Mouse (Mus musculus) kidney, embryonic 15.5 days (tissue): ENCODE measurements at regions not wholly inside any gene's neighbourhood (a gene's known extent, or its start where the extent isn't known, plus 50 kb on each side); places are given as distances from the start of the nearest gene placed in this dataset.

Experiments used
- ATAC-seq: fragments of 200-750 bp; cut with Nextera tagmentation; replicated peaks from 2 replicates; pipeline ENCODE4 v1.8.0; 2017; ENCODE audit warnings: moderate TSS enrichment; ENCODE audit not compliant: low FRiP score
- H3K27ac ChIP-seq: fragments of 300-500 bp; sonication (generic); 2 replicates; pipeline ENCODE4 v1.5.1; 2015; ENCODE audit warnings: mild to moderate bottlenecking, inconsistent platforms
- H3K27me3 ChIP-seq: fragments of 300-500 bp; sonication (generic); 2 replicates; pipeline ENCODE4 v1.6.1; 2015; ENCODE audit warnings: inconsistent platforms
- H3K36me3 ChIP-seq: fragments of 300-500 bp; sonication (generic); 2 replicates; pipeline ENCODE4 v1.6.1; 2015; ENCODE audit warnings: inconsistent platforms
- H3K4me1 ChIP-seq: fragments of 300-500 bp; sonication (generic); 2 replicates; pipeline ENCODE4 v1.6.1; 2015; ENCODE audit warnings: inconsistent platforms
- H3K4me2 ChIP-seq: fragments of 300-500 bp; sonication (generic); 2 replicates; pipeline ENCODE4 v1.6.1; 2015; ENCODE audit warnings: moderate library complexity, mild to moderate bottlenecking, inconsistent platforms
- H3K4me3 ChIP-seq: fragments of 300-500 bp; sonication (generic); replicated peaks from 2 replicates; pipeline ENCODE4 v1.5.1; 2015; ENCODE audit warnings: mild to moderate bottlenecking, inconsistent platforms
- H3K9ac ChIP-seq: fragments of 300-500 bp; sonication (generic); 2 replicates; pipeline ENCODE4 v1.6.1; 2015; ENCODE audit warnings: mild to moderate bottlenecking, inconsistent platforms
- H3K9me3 ChIP-seq: fragments of 300-500 bp; sonication (generic); replicated peaks from 2 replicates; pipeline ENCODE4 v1.6.1; 2016; ENCODE audit warnings: inconsistent platforms
- WGBS: fragments of 180-500 bp; shearing (Covaris S2); methylation state at CpG from one replicate; pipeline ENCODE4 v1.1.7; 2015; ENCODE audit warnings: mixed read lengths; 5-methylcytosine and 5-hydroxymethylcytosine counted together

DNA sequence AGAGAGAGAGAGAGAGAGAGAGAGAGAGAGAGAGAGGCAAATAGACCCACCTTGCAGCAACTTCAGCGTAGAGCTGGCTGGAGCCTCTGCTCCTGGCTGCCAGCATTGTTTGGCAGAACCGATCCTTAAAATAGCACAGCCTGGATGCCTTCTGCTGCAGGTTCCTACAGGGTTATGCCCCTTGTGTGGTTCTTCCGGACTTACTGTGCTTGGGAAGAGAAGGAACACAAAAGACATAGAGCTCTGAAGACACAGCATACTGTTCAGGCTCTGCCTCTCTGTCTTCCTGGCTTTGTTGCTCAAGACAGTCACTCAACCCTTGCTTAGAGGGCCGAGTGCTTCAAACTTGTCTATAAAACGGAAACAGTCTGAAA, 86.2 kb upstream of the Slc25a26 start:
- Histone ChIP-seq H3K4me3 (no peak overlapping the region), H3K27me3 (no peaks in the 10 kb centered on the region), H3K4me1 (no peaks in the 10 kb centered on the region), H3K36me3 (no peaks in the 10 kb centered on the region), H3K9ac (no peak overlapping the region), H3K4me2 (no peak overlapping the region), H3K27ac (no peak overlapping the region), H3K9me3 (no peaks in the 10 kb centered on the region)
- ATAC-seq: no peak
- 74% methylated on average over 5 of the region's 5 CpGs for WGBS

DNA sequence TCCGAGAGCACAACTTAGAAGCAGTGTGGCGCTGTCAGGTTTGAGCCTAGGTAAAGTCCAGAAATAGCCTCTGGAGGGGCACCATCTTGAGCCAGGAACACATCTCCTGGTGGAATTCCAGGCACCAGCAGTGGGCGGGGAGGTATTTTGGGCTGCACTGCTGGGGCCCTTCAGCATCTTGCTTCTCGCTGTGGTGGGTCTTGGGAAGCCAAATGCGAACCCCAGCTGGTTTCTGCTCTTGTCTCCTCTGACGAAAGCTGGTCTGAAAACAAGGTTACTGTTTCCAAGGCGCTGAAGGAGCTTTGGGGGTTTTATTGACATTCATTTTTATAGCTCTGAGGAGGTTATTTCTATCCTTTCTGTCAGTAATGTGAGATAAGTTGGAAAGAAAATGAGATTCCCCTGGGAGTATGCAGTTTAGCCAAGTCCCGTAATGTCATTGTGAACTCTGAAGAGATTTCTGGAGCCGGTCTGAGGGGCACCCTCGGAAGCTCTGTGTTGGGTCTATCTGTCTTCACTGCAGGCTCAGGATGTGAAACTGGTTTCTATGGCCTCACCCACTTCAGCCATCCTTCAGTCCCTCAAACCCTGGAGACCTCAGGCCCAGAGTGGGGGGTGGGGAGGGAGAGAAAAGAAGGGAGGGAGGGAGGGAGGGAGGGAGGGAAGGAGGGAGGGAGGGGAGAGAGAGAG, 86.7 kb upstream of the Slc25a26 start:
- no peak for ATAC-seq
- Histone ChIP-seq H3K27me3 (no peaks in the 10 kb centered on the region), H3K27ac (no peak overlapping the region), H3K4me3 (no peak overlapping the region), H3K4me2 (no peak overlapping the region), H3K9ac (no peak overlapping the region), H3K36me3 (no peaks in the 10 kb centered on the region), H3K4me1 (no peaks in the 10 kb centered on the region), H3K9me3 (no peaks in the 10 kb centered on the region)
- 64% methylated on average over 10 of the region's 10 CpGs for WGBS

DNA sequence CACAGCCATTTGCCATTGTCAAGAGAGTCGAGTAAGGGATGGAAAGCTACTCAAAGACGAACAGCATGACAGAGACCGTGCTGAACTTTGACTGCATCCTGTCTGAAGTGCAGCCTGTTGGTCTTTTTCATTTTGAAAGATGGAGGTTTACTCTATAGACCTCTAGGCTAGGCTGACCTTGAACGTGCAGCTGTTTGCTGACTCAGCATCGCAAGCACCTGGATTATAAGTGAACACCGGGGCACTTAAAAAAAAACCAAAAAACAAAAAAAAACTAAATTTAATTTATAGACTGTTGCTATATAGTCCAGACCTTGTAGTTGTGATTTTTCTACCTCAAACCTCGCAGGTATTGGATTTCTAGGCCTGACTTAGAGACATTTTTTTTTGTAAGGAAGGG, 87.8 kb upstream of the Slc25a26 start:
- no peaks in the 10 kb centered on the region for H3K9me3 ChIP-seq
- no peak overlapping the region for H3K27ac ChIP-seq
- H3K9ac ChIP-seq: no peak overlapping the region
- no peak overlapping the region for H3K4me2 ChIP-seq
- ATAC-seq: no peak
- H3K4me1 ChIP-seq: no peaks in the 10 kb centered on the region
- no peak overlapping the region for H3K4me3 ChIP-seq
- WGBS: 80% methylated on average over 7 of the region's 7 CpGs
- H3K36me3 ChIP-seq: no peaks in the 10 kb centered on the region
- no peaks in the 10 kb centered on the region for H3K27me3 ChIP-seq

DNA sequence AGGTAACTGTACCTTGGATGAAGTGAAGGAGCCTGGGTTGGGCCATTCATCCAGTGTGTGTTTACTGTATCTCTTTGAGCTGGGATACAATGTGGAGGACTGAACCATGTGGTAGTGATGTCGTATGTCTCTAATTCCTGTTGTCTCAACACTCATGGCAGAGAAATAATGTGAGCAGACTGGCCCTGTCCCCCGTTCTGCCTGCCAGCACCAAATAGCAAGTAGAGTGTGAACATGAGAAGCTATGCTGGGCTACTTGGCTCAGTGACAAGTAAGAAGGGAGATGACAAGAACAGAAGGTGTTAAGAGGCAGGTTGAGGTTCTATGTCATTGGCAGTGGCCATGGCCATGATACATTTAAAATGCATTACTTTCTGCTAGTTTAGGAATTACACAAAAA, 89.7 kb upstream of the Slc25a26 start:
- Histone ChIP-seq H3K36me3 (no peaks in the 10 kb centered on the region), H3K9ac (no peak overlapping the region), H3K4me3 (no peak overlapping the region), H3K4me2 (no peak overlapping the region), H3K27ac (no peak overlapping the region), H3K4me1 (no peaks in the 10 kb centered on the region), H3K27me3 (peaks cover 7% of the 10 kb centered on the region; the same call in 1 of the 2 replicates), H3K9me3 (no peaks in the 10 kb centered on the region)
- ATAC-seq: no peak
- 63% methylated on average over 2 of the region's 2 CpGs for WGBS

DNA sequence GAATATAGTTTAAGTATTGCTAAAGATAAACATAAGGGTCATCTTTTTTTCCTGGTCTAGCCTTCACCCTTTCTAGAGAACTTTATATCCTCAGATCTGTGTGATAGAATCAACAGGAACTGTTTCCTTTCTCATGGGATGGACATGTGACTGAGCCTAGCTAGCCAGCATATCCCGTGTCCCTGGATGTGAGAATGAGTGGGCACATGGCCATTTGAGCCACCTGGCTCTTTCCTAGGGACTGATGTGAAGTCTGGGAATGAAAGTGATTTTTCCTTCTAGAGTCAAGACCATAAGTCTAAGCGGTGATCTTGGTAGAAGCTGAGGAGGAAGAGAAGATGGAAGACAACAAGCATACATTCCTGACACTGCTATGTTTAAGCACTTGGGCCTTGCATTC, 91.1 kb upstream of the Slc25a26 start:
- Histone ChIP-seq H3K36me3 (no peaks in the 10 kb centered on the region), H3K9ac (no peak overlapping the region), H3K27me3 (peaks cover 10% of the 10 kb centered on the region; the same call in 1 of the 2 replicates), H3K27ac (no peak overlapping the region), H3K9me3 (no peaks in the 10 kb centered on the region), H3K4me1 (no peaks in the 10 kb centered on the region), H3K4me2 (no peak overlapping the region), H3K4me3 (no peak overlapping the region)
- WGBS: 88% methylated on average over 2 of the region's 2 CpGs
- no peak for ATAC-seq

DNA sequence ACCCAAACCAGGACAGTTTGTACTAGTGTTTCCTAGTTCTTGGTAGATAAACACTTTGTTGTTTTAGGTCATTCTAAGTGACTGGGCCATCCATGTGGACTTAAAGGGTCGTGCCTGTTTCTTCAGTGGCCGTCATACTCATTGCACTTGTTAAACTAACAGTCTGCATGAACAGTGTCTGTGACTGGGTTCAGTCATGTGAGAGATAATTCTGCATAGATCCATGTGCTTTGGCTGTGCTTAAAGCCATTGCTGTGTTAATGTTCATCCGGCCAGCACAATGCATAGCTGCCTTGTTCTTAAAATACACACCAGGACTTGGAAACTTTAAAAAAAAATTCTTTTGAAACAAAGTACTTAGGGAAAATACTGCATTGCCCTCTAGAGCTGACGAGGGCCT, 92.4 kb upstream of the Slc25a26 start:
- Histone ChIP-seq H3K9ac (no peak overlapping the region), H3K4me3 (no peak overlapping the region), H3K4me1 (no peaks in the 10 kb centered on the region), H3K27ac (no peak overlapping the region), H3K36me3 (no peaks in the 10 kb centered on the region), H3K27me3 (peaks cover 13% of the 10 kb centered on the region; the same call in 1 of the 2 replicates), H3K9me3 (no peaks in the 10 kb centered on the region), H3K4me2 (no peak overlapping the region)
- 68% methylated on average over 4 of the region's 4 CpGs for WGBS
- no peak for ATAC-seq

DNA sequence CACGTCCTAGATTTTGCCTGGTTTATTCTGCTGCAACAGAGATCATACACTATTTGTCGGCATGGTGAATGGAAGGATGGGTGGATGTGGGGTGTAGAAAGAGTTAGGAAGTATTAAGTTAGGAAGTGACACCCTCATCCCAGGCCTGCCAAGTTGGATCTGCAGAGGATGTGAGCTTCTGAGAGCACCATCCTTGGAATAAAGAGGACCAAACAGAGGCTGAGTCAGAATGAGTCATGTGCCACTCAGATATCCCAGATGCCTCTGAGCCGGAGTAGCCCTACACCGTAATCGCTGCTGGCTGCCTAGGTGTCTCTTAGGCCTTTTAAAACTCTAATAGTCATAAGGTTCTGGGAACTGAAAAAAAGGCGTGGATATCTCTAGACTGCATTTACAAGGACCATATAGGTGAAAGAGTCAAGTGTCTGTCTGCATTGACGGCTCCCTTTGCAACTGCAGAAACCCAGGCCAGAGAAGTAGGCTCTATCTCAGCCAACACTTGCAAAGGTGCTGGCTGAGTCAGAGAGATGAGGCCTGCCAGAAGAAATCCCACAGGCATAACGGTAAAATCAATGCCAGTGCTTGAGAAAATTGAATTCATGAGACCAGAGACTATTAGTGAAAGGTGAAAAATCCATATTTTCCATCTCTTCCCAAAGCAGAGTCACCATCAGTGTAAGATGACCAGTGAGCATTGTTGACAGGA, 94.6 kb upstream of the Slc25a26 start:
- no peak overlapping the region for H3K27ac ChIP-seq
- 89% methylated on average over 8 of the region's 8 CpGs for WGBS

DNA sequence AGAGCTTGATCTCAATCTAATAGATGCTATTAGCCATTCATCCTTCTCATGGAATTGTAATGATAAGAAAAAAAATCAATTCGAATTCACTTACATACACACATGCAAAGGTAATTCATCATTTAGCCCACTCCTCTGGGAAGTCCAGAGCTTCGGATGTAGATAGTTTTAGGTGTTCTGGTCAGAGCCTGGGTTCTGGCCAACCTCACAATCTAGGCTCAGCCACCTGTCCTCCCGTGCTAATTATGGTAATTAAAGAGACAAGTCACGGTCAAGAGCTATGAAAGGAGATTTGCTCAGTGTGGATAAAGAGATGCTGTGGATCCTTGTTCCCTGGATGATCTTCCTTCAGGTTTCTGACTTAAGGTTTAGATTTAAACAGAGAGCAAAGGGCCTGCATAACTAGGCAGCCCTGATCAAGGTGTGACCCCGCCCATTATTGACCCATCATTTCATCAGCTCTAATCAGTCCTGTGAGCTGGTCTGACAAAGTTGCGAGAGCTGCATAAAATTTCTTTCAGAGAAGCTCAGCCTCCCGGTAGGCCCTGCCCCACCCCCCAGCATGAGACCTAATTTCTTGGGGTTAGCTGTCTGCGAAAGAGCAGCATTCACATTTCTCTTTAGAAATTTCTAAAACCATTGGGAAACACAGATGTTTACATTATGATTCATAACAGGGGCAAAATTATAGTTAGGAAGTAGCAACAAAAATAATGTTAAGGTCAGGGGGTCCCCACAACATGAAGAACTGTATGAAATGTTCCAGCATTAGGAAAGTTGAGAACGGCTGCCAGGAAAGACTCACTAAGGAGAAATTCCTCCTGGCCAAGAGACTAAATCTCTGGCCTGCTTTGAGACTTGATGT, 98.3 kb upstream of the Slc25a26 start:
- Histone ChIP-seq H3K27ac (no peak overlapping the region), H3K4me1 (peaks cover 18% of the 10 kb centered on the region), H3K4me3 (no peak overlapping the region), H3K9ac (no peak overlapping the region), H3K4me2 (no peak overlapping the region), H3K36me3 (no peaks in the 10 kb centered on the region), H3K9me3 (no peaks in the 10 kb centered on the region), H3K27me3 (peaks cover 13% of the 10 kb centered on the region; the same call in 1 of the 2 replicates)
- ATAC-seq: no peak
- WGBS: 50% methylated on average over 9 of the region's 9 CpGs

More for the DNA sequence above, 94.6 kb upstream of the Slc25a26 start:
- Histone ChIP-seq H3K27me3 (peaks cover 13% of the 10 kb centered on the region; the same call in 1 of the 2 replicates), H3K9ac (no peak overlapping the region), H3K4me2 (no peak overlapping the region), H3K9me3 (no peaks in the 10 kb centered on the region), H3K4me3 (no peak overlapping the region), H3K4me1 (peaks cover 15% of the 10 kb centered on the region), H3K36me3 (no peaks in the 10 kb centered on the region)
- ATAC-seq: no peak

DNA sequence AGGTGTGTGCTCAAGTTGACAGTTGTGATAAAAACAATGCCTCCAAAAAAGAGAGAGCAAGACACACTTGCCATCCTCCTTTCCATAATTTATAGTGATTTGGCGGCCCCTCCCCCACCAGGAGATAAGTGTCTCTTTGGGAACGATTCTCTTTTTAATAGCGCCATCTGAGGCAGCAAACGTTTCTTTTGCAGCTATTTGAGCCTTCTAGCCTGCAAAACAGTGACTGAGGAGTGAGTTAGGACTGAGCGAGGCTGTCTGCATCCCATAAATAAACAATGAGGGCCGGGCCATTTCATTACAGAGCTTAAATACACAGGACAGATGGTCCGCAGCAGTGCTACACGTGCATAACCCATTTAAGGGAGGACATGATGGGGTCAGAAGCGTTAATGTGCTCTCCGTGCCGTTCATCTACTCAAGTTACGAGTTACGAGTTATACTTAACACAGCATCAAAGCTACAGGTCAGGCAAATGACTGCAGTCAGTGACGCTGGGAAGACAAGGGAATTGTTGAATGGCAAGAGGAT, 99.0 kb upstream of the Slc25a26 start:
- Histone ChIP-seq H3K4me3 (peak overlapping the region; percentile 28), H3K9ac (no peak overlapping the region), H3K27ac (no peak overlapping the region), H3K4me1 (peaks cover 18% of the 10 kb centered on the region), H3K27me3 (peaks cover 11% of the 10 kb centered on the region; the same call in 1 of the 2 replicates), H3K4me2 (peak overlapping the region; percentile 58), H3K36me3 (no peaks in the 10 kb centered on the region), H3K9me3 (no peaks in the 10 kb centered on the region)
- ATAC-seq: peak; percentile 91
- WGBS: 10% methylated on average over 14 of the region's 14 CpGs

DNA sequence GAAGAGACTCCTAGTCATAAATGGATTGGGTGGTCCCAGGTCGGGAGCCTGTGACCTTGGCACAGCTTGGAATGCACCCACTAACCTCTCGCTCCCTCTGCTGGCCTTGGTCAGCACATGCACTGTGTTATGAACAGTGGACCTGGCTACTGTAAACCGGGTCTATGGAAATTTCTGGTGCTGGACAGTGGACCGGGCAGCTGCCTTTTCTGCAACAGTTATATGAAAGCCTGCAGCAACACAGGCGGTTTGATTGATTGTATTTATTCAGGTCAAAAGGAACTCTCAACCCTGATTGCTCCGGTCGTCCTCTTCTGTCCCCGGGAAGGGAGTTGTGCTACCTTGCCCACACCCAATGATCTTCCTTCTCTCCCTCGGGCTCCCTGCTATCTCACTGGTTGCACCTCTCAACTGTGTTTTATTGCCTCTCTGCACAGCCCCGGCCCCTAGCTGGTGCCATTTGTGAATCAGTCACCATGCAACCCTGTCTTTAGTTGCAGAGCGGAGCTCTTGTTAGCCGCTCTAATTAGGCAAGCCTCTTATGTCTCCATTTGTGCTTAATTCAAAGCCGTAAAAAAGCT, 99.6 kb upstream of the Slc25a26 start:
- peak overlapping the region; percentile 28 for H3K4me3 ChIP-seq
- peak overlapping the region; percentile 58 for H3K4me2 ChIP-seq
- ATAC-seq: peak; percentile 87
- peaks cover 18% of the 10 kb centered on the region for H3K4me1 ChIP-seq
- 4% methylated on average over 13 of the region's 13 CpGs for WGBS
- H3K36me3 ChIP-seq: no peaks in the 10 kb centered on the region
- H3K9ac ChIP-seq: no peak overlapping the region
- no peaks in the 10 kb centered on the region for H3K9me3 ChIP-seq
- H3K27ac ChIP-seq: no peak overlapping the region
- H3K27me3 ChIP-seq: peaks cover 7% of the 10 kb centered on the region; the same call in 1 of the 2 replicates

DNA sequence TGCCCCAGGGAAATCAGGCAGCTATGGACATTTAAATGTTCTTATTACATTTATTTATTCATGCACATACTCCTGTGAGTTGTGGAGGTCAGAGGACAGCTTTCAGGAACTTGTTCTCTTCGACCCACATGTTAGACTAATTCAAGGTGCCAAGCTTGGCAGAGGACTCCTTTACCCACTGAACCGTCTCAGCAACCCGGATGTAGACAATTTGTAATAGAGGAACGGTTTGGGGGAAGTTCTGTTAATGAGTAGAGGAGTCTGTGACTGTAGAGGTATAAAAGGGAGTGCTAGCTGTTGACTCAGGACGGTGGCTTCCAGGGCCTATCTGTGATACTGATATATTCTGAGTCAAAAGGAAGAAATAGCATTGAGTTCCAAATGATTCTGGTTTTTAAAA, 107.4 kb upstream of the Magi1 start:
- Histone ChIP-seq H3K4me2 (no peak overlapping the region), H3K4me1 (peaks cover 21% of the 10 kb centered on the region), H3K9me3 (no peaks in the 10 kb centered on the region), H3K27ac (peak overlapping the region; percentile 45), H3K4me3 (no peak overlapping the region), H3K9ac (no peak overlapping the region), H3K36me3 (no peaks in the 10 kb centered on the region), H3K27me3 (no peaks in the 10 kb centered on the region)
- 36% methylated on average over 5 of the region's 5 CpGs for WGBS
- ATAC-seq: peak; percentile 88
